Mouse (Mus musculus) thymus, adult 2 months (tissue): ENCODE data around the gene Vtn. TPM values are rescaled to one million over a fixed set of nuclear protein-coding genes. Genes with fewer than 3 reads are reported as not detected.
"Not testable (repeated sequence)": the region's sequence is repeated elsewhere in the genome, so short reads cannot be mapped to it uniquely, and the experiment has no call there.

ENCODE experiments used
- DNase-seq: peaks from one replicate; pipeline ENCODE4 v3.0.0; 2021
- H3K27ac ChIP-seq: fragments of 200-500 bp; 2 replicates; pipeline ENCODE4 v1.5.1; 2012; ENCODE audit warnings: low read length, control low read depth; ENCODE audit not compliant: control insufficient read depth, insufficient read depth
- H3K27me3 ChIP-seq: fragments of 200-500 bp; 2 replicates; pipeline ENCODE4 v1.6.1; 2012; ENCODE audit warnings: mild to moderate bottlenecking, low read length, moderate library complexity, mixed read lengths; ENCODE audit not compliant: control insufficient read depth, insufficient read depth
- H3K36me3 ChIP-seq: fragments of 200-500 bp; 2 replicates; pipeline ENCODE4 v1.6.1; 2012; ENCODE audit warnings: mild to moderate bottlenecking, low read length, moderate library complexity; ENCODE audit not compliant: control insufficient read depth, insufficient read depth
- H3K4me1 ChIP-seq: fragments of 200-500 bp; replicated peaks from 2 replicates; pipeline ENCODE4 v1.6.1; 2012; ENCODE audit warnings: low read length; ENCODE audit not compliant: control insufficient read depth, insufficient read depth
- H3K4me3 ChIP-seq: fragments of 200-500 bp; 2 replicates; pipeline ENCODE4 v1.5.1; 2012; ENCODE audit warnings: mild to moderate bottlenecking, low read length, control low read depth, moderate library complexity; ENCODE audit not compliant: control insufficient read depth, insufficient read depth
- CTCF ChIP-seq: fragments of 200-500 bp; IDR thresholded peaks from 2 replicates; pipeline ENCODE4 v1.5.1; 2012; ENCODE audit warnings: mild to moderate bottlenecking, control low read depth, low read length, moderate library complexity, borderline replicate concordance; ENCODE audit not compliant: control insufficient read depth, poor library complexity, insufficient read depth; ENCODE audit errors: extremely low read depth
- POLR2A ChIP-seq: fragments of 200-500 bp; IDR thresholded peaks from 2 replicates; pipeline ENCODE4 v1.6.1; 2012; ENCODE audit warnings: mild to moderate bottlenecking, low read length, control low read depth, moderate library complexity; ENCODE audit not compliant: control insufficient read depth, poor library complexity, insufficient read depth; ENCODE audit errors: extremely low read depth
- WGBS: fragments of 180-500 bp; shearing (Covaris S2); methylation state at CpG from one replicate; pipeline ENCODE4 v1.1.7; 2018; 5-methylcytosine and 5-hydroxymethylcytosine counted together
- polyA plus RNA-seq: library from polyadenylated mRNA; depleted of rRNA; stranded (reverse); fragments of >200 nt; gene quantifications from 2 replicates; pipeline ENCODE4 v1.2.3, GENCODE M21; 2012

Gene Vtn
- polyA plus RNA-seq, 1 experiment = 5.5 TPM

DNA sequence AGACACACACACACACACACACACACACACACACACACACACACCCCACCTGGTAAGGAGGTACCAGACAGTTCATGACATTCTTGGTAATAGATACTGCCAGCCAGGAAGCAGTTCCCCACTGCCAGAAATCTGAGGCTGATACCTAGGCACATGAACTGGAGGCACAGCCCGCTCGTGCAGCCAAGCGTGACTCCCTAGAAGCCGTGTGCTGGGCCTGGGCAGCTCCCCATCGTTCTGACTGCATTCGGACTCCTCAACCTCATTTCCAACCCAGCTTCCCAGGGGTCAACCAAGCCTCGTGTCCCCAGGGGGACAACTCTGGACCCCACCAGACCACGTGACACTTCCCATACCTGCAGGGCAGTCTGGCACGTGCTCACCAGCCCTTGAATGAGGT lies 29.8 kb downstream of the Vtn start:
- no peak for TF ChIP-seq POLR2A
- TF ChIP-seq CTCF = no peak
- Histone ChIP-seq H3K4me1 (no peaks in the 10 kb centered on the region), H3K27me3 (no peaks in the 10 kb centered on the region), H3K36me3 (no peaks in the 10 kb centered on the region), H3K4me3 (no peak overlapping the region), H3K27ac (no peak overlapping the region)
- no peak for DNase-seq
- 95% methylated on average over 9 of the region's 9 CpGs for WGBS

- H3K27me3 ChIP-seq = no peaks in the 10 kb centered on the region
- H3K36me3 ChIP-seq = no peaks in the 10 kb centered on the region
- H3K4me1 ChIP-seq = no peaks in the 10 kb centered on the region
- DNase-seq = no peak
- H3K4me3 ChIP-seq = no peak overlapping the region
- no peak overlapping the region for H3K27ac ChIP-seq
- WGBS = 95% methylated on average over 12 of the region's 12 CpGs
- TF ChIP-seq CTCF = no peak
- TF ChIP-seq POLR2A = no peak
These were observed 31.1 kb downstream of the Vtn start for GRCm38 (mm10) chr11:78530001-78530400.

DNA sequence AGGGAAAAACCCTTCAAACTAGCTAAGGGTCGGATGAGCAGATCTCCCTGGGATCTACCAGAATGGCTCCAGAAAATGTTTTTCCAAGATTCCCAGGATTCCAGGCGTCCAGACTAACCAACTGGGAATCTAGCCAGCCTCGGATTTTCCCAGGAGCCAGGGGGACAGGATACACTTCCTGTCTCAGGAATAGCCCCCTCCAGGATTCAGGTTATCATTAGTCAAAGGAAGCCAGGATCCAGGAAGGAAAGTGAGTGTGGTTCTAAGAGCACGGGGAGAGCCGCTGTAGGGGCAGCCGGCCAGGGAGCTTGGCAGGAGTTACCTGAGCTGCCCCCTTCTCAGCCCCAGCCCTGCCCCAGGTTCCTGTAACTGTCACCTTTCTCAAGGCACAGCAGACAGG lies 32.2 kb downstream of the Vtn start:
- H3K4me1 ChIP-seq = peaks cover 6% of the 10 kb centered on the region
- no peaks in the 10 kb centered on the region for H3K27me3 ChIP-seq
- no peak overlapping the region for H3K4me3 ChIP-seq
- WGBS = 91% methylated on average over 6 of the region's 6 CpGs
- H3K36me3 ChIP-seq = no peaks in the 10 kb centered on the region
- H3K27ac ChIP-seq = no peak overlapping the region
- DNase-seq = no peak
- TF ChIP-seq POLR2A (no peak), CTCF (no peak)

DNA sequence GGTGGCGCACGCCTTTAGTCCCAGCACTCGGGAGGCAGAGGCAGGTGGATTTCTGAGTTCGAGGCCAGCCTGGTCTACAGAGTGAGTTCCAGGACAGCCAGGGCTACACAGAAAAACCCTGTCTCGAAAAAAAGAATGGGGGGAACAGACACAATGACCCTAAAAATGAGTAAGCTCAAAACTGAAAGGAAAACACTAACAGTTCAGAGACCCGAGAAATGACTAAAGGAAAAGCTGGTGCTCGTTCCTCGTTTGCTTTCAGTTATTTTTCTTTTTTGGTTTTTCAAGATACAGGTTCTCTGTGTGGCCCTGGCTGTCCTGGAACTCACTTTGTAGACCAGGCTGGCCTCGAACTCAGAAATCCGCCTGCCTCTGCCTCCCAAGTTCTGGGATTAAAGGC lies 32.6 kb downstream of the Vtn start:
- H3K4me3 ChIP-seq, H3K27me3 ChIP-seq, H3K27ac ChIP-seq, DNase-seq, H3K4me1 ChIP-seq, H3K36me3 ChIP-seq: not testable (repeated sequence)
- 88% methylated on average over 10 of the region's 10 CpGs for WGBS

DNA sequence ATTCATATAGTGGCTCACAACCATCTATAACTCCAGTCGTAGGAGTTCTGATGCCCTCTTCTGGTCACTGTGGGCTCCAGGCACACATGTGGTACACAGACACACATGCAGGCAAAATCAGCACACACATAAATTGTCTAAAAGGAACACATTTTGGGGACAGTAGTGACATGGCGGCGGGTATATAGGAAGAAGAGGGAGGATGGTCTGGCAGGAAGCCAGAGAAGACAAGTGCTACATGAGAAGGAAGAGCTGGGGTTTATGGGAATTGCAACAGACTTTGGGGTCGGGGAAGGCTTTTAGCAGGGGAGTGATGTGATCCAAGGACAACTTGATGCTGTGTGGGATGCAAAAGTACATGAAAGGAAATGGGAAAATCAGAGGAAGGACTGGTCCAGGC lies 35.6 kb downstream of the Vtn start:
- TF ChIP-seq POLR2A = no peak
- TF ChIP-seq CTCF = no peak
- H3K4me3 ChIP-seq = no peak overlapping the region
- WGBS = 91% methylated on average over 4 of the region's 4 CpGs

DNA sequence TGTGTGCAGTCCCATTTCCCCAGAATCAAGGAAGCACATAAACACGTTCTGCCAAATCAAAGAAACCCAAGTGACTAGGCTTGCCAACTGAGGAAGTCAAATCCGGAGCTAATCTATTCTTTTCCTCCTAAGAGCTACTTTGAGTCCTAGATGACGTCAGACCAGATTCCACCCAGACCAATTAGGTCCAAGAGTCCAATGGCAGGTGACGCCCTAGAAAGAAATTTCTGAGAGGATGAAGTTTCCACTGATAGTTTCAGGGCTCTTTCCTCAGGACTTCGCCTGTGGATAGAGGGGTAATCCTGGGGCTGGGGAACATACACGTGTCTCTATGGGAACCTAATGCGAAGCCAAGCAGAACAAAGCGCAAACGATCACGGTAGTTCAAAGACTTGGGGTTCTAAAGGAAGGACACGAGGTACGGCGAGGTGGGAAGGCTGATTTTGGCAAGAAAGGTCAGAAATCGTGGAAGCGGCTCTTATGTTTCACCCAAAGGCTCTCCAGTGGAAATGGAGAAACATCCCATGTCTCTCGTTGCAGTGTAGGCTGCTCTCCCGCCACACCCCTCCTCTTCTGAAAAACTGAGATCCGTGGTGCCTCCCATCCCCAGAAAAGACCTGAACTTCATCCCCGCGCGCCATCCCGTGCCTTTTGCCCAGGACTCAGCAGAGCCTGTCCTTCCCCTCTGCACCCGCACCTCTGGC lies 36.6 kb downstream of the Vtn start:
- Histone ChIP-seq H3K27ac (0 out of 2 replicates have a peak overlapping the region, but pooled peaks have one; percentile 0), H3K36me3 (peaks cover 3% of the 10 kb centered on the region; the same call in 1 of the 2 replicates), H3K4me1 (peaks cover 9% of the 10 kb centered on the region), H3K4me3 (peak overlapping the region; percentile 50), H3K27me3 (no peaks in the 10 kb centered on the region)
- no peak for DNase-seq
- TF ChIP-seq CTCF (no peak), POLR2A (no peak)
- WGBS = under 1% methylated on average over 23 of the region's 23 CpGs

More for the DNA sequence above, 35.6 kb downstream of the Vtn start:
- DNase-seq = no peak
- Histone ChIP-seq H3K4me1 (peaks cover 9% of the 10 kb centered on the region), H3K27me3 (no peaks in the 10 kb centered on the region), H3K36me3 (no peaks in the 10 kb centered on the region; the same call in 1 of the 2 replicates), H3K27ac (no peak overlapping the region)

DNA sequence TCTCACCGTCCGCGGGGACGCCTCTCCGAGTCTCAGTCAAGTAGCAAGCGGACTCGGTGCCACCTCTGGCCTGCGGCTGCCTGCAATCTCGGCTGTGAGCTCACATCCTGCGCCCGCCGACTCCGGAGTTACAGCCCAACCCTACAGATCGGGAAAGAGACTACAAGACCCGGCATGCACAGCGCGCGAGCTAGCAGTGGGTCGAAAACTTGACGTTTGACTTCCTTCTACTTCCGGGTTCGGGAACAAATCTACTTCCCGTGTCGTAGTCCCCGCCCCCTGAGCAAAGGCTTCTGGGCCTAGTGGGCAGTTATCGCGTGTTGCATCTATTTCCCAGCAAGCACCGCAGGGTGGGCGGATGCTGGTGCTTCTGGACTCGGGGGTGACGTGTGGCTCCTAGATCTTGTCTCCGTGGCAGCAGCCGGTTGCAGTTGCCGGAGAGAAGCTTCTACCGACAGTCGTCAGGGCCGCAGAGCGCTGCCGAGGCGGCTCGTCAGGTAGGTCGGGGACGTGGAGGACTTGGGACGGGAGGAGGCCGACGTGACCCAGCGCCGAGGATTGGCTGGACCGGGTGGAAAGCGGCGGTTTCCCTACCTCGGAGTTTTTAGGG lies 37.3 kb downstream of the Vtn start, which contains the start of the genes Tnfaip1 and Ift20:
TSS of gene Tnfaip1 (minus strand) at position 253 of the 610 bp plus-strand sequence.
TSS of gene Ift20 (plus strand) at position 282 of the 610 bp plus-strand sequence.
- TF ChIP-seq POLR2A (peak; percentile 57), CTCF (0 out of 2 replicates have a peak, but pooled peaks have one; percentile 3)
- Histone ChIP-seq H3K27me3 (no peaks in the 10 kb centered on the region), H3K4me1 (peaks cover 9% of the 10 kb centered on the region), H3K36me3 (peaks cover 9% of the 10 kb centered on the region; the same call in 1 of the 2 replicates), H3K27ac (peak within 1 kb of the TSS; percentile 19), H3K4me3 (peak within 1 kb of the TSS; percentile 70)
- peak; percentile 99 for DNase-seq
- under 1% methylated on average over 52 of the region's 52 CpGs for WGBS
